Mouse (Mus musculus): ENCODE results near the gene Slc39a8. TPM values are rescaled to one million over a fixed set of nuclear protein-coding genes. Genes with fewer than 3 reads are reported as not detected.

The Slc39a8 gene
- polyA plus RNA-seq, 1 experiment from 2014 or later = 7.2 TPM

GRCm38 (mm10) chr3:135841716-135842511 is 16.8 kb downstream of the Slc39a8 start:
- Histone ChIP-seq H3K9ac (ENCODE audit: low read length) (no peak overlapping the region), H3K4me2 (ENCODE audit: low read length) (no peak overlapping the region), H3K4me1 (ENCODE audit: control insufficient read depth, insufficient read depth, low read length) (no peaks in the 10 kb centered on the region), H3K4me3 (ENCODE audit: low read depth, low read length) (no peak overlapping the region), H3K27ac (ENCODE audit: low read depth, low read length) (no peak overlapping the region), H3K27me3 (replicated peaks; ENCODE audit: control insufficient read depth, insufficient read depth, low read length) (no peaks in the 10 kb centered on the region), H3K9me3 (replicated peaks; ENCODE audit: control insufficient read depth, low read length) (no peaks in the 10 kb centered on the region), H3K36me3 (ENCODE audit: control insufficient read depth, insufficient read depth, low read length) (no peaks in the 10 kb centered on the region)
- no peak for ATAC-seq
- WGBS = 85% methylated on average over 7 of the region's 7 CpGs
- DNase-seq (ENCODE audit: low spot score) = no peak

- DNase-seq (ENCODE audit: low spot score) = no peak
- H3K4me3 ChIP-seq (ENCODE audit: low read depth, low read length) = no peak overlapping the region
- H3K36me3 ChIP-seq (ENCODE audit: control insufficient read depth, insufficient read depth, low read length) = no peaks in the 10 kb centered on the region
- no peak for ATAC-seq
- H3K9me3 ChIP-seq (replicated peaks; ENCODE audit: control insufficient read depth, low read length) = no peaks in the 10 kb centered on the region
- H3K4me2 ChIP-seq (ENCODE audit: low read length) = no peak overlapping the region
- H3K4me1 ChIP-seq (ENCODE audit: control insufficient read depth, insufficient read depth, low read length) = no peaks in the 10 kb centered on the region
- H3K9ac ChIP-seq (ENCODE audit: low read length) = no peak overlapping the region
- WGBS = 75% methylated on average over 5 of the region's 5 CpGs
- no peaks in the 10 kb centered on the region for H3K27me3 ChIP-seq (replicated peaks; ENCODE audit: control insufficient read depth, insufficient read depth, low read length)
- no peak overlapping the region for H3K27ac ChIP-seq (ENCODE audit: low read depth, low read length)
Observed at GRCm38 (mm10) chr3:135843181-135843580, 18.1 kb downstream of the Slc39a8 start.

- no peak overlapping the region for H3K4me3 ChIP-seq (ENCODE audit: low read depth, low read length)
- H3K27ac ChIP-seq (ENCODE audit: low read depth, low read length) = no peak overlapping the region
- H3K27me3 ChIP-seq (replicated peaks; ENCODE audit: control insufficient read depth, insufficient read depth, low read length) = no peaks in the 10 kb centered on the region
- WGBS = 91% methylated on average over 8 of the region's 8 CpGs
- no peak overlapping the region for H3K4me2 ChIP-seq (ENCODE audit: low read length)
- no peaks in the 10 kb centered on the region for H3K4me1 ChIP-seq (ENCODE audit: control insufficient read depth, insufficient read depth, low read length)
- no peak for ATAC-seq
- no peak overlapping the region for H3K9ac ChIP-seq (ENCODE audit: low read length)
- H3K36me3 ChIP-seq (ENCODE audit: control insufficient read depth, insufficient read depth, low read length) = no peaks in the 10 kb centered on the region
- DNase-seq (ENCODE audit: low spot score) = no peak
- H3K9me3 ChIP-seq (replicated peaks; ENCODE audit: control insufficient read depth, low read length) = no peaks in the 10 kb centered on the region
Observed at GRCm38 (mm10) chr3:135843707-135844106, 18.6 kb downstream of the Slc39a8 start.

- no peaks in the 10 kb centered on the region for H3K36me3 ChIP-seq (ENCODE audit: control insufficient read depth, insufficient read depth, low read length)
- H3K4me2 ChIP-seq (ENCODE audit: low read length) = no peak overlapping the region
- no peaks in the 10 kb centered on the region for H3K9me3 ChIP-seq (replicated peaks; ENCODE audit: control insufficient read depth, low read length)
- no peak overlapping the region for H3K27ac ChIP-seq (ENCODE audit: low read depth, low read length)
- ATAC-seq (no peak), DNase-seq (ENCODE audit: low spot score) (no peak)
- H3K27me3 ChIP-seq (replicated peaks; ENCODE audit: control insufficient read depth, insufficient read depth, low read length) = no peaks in the 10 kb centered on the region
- whole genome bisulfite sequencing = 94% methylated on average over 1 of the region's 1 CpGs
- no peaks in the 10 kb centered on the region for H3K4me1 ChIP-seq (ENCODE audit: control insufficient read depth, insufficient read depth, low read length)
- H3K4me3 ChIP-seq (ENCODE audit: low read depth, low read length) = no peak overlapping the region
- H3K9ac ChIP-seq (ENCODE audit: low read length) = no peak overlapping the region
Observed at GRCm38 (mm10) chr3:135844835-135845234, 19.8 kb downstream of the Slc39a8 start.

GRCm38 (mm10) chr3:135845860-135846259 is 20.8 kb downstream of the Slc39a8 start:
- H3K36me3 ChIP-seq (ENCODE audit: control insufficient read depth, insufficient read depth, low read length) = no peaks in the 10 kb centered on the region
- no peak overlapping the region for H3K27ac ChIP-seq (ENCODE audit: low read depth, low read length)
- no peak overlapping the region for H3K4me2 ChIP-seq (ENCODE audit: low read length)
- no peaks in the 10 kb centered on the region for H3K4me1 ChIP-seq (ENCODE audit: control insufficient read depth, insufficient read depth, low read length)
- H3K9me3 ChIP-seq (replicated peaks; ENCODE audit: control insufficient read depth, low read length) = no peaks in the 10 kb centered on the region
- H3K4me3 ChIP-seq (ENCODE audit: low read depth, low read length) = no peak overlapping the region
- H3K9ac ChIP-seq (ENCODE audit: low read length) = no peak overlapping the region
- H3K27me3 ChIP-seq (replicated peaks; ENCODE audit: control insufficient read depth, insufficient read depth, low read length) = no peaks in the 10 kb centered on the region
- ATAC-seq = no peak
- 79% methylated on average over 7 of the region's 7 CpGs for WGBS
- no peak for DNase-seq (ENCODE audit: low spot score)

- 85% methylated on average over 2 of the region's 2 CpGs for WGBS
- Histone ChIP-seq H3K9me3 (replicated peaks; ENCODE audit: control insufficient read depth, low read length) (no peaks in the 10 kb centered on the region), H3K27ac (ENCODE audit: low read depth, low read length) (no peak overlapping the region), H3K36me3 (ENCODE audit: control insufficient read depth, insufficient read depth, low read length) (no peaks in the 10 kb centered on the region), H3K9ac (ENCODE audit: low read length) (no peak overlapping the region), H3K4me2 (ENCODE audit: low read length) (no peak overlapping the region), H3K27me3 (replicated peaks; ENCODE audit: control insufficient read depth, insufficient read depth, low read length) (no peaks in the 10 kb centered on the region), H3K4me1 (ENCODE audit: control insufficient read depth, insufficient read depth, low read length) (no peaks in the 10 kb centered on the region), H3K4me3 (ENCODE audit: low read depth, low read length) (no peak overlapping the region)
- DNase-seq (ENCODE audit: low spot score) = no peak
- ATAC-seq = no peak
Observed at GRCm38 (mm10) chr3:135851607-135852006, 26.5 kb downstream of the Slc39a8 start.

- 83% methylated on average over 10 of the region's 10 CpGs for WGBS
- no peak for ATAC-seq
Observed at GRCm38 (mm10) chr3:135853604-135854297, 28.7 kb downstream of the Slc39a8 start.

GRCm38 (mm10) chr3:135854298-135854984 is 29.4 kb downstream of the Slc39a8 start:
- Histone ChIP-seq H3K4me2 (ENCODE audit: low read length) (no peak overlapping the region), H3K9ac (ENCODE audit: low read length) (no peak overlapping the region), H3K27ac (ENCODE audit: low read depth, low read length) (no peak overlapping the region), H3K4me3 (ENCODE audit: low read depth, low read length) (no peak overlapping the region), H3K9me3 (replicated peaks; ENCODE audit: control insufficient read depth, low read length) (no peaks in the 10 kb centered on the region), H3K27me3 (replicated peaks; ENCODE audit: control insufficient read depth, insufficient read depth, low read length) (no peaks in the 10 kb centered on the region), H3K36me3 (ENCODE audit: control insufficient read depth, insufficient read depth, low read length) (no peaks in the 10 kb centered on the region), H3K4me1 (ENCODE audit: control insufficient read depth, insufficient read depth, low read length) (no peaks in the 10 kb centered on the region)
- DNase-seq (ENCODE audit: low spot score) = no peak
- peak; percentile 26; the same call in 1 of the 2 replicates for ATAC-seq
- WGBS = 85% methylated on average over 14 of the region's 14 CpGs

More at GRCm38 (mm10) chr3:135853604-135854297, 28.7 kb downstream of the Slc39a8 start:
- H3K4me2 ChIP-seq (ENCODE audit: low read length) = no peak overlapping the region
- no peak for DNase-seq (ENCODE audit: low spot score)
- H3K4me1 ChIP-seq (ENCODE audit: control insufficient read depth, insufficient read depth, low read length) = no peaks in the 10 kb centered on the region
- no peaks in the 10 kb centered on the region for H3K27me3 ChIP-seq (replicated peaks; ENCODE audit: control insufficient read depth, insufficient read depth, low read length)
- H3K36me3 ChIP-seq (ENCODE audit: control insufficient read depth, insufficient read depth, low read length) = no peaks in the 10 kb centered on the region
- H3K9ac ChIP-seq (ENCODE audit: low read length) = no peak overlapping the region
- H3K4me3 ChIP-seq (ENCODE audit: low read depth, low read length) = no peak overlapping the region
- H3K9me3 ChIP-seq (replicated peaks; ENCODE audit: control insufficient read depth, low read length) = no peaks in the 10 kb centered on the region
- no peak overlapping the region for H3K27ac ChIP-seq (ENCODE audit: low read depth, low read length)
